ENCODE assay signal across 11 mouse cellular contexts in genomic region chr15:85166433-85166933, GRCm38 (mm10). TPM values are rescaled to one million over a fixed set of nuclear protein-coding genes. Genes with fewer than 3 reads are reported as not detected.
DNase-seq lines count a peak whose midpoint lies in the region; ATAC-seq and TF ChIP-seq lines count a peak whose summit lies in the region.
"Had no signal": no experiment of that assay in that cellular context is flagged by ENCODE, and none has a peak within 500 bp of the region (broad histone marks: within the 10 kb centered on the region; RNA-seq: fewer than 3 reads in every experiment).

No protein-coding gene starts in this region.

- H3K27ac ChIP-seq in kidney, postnatal 0 days, result no peak overlapping the region
- H3K27ac ChIP-seq in kidney, adult 2 months (ENCODE audit: insufficient read depth, low read depth, low read length), result no peak overlapping the region
- H3K27ac ChIP-seq in hindbrain, embryonic 15.5 days (replicated peaks), result peak overlapping the region; percentile 59
- H3K27ac ChIP-seq in neural tube, embryonic 14.5 days (ENCODE audit: low read depth, low read length), result peak overlapping the region; percentile 7; the same call in 1 of the 2 replicates
- H3K27ac ChIP-seq in layer of hippocampus, adult 2 months, result no peak overlapping the region

- TF ChIP-seq POLR2A in kidney, adult 2 months (IDR thresholded peaks at IDR 0.05; ENCODE audit: low read depth, low read length), result no peak

- DNase-seq in kidney, postnatal 0 days (ENCODE audit: low spot score), result peak; percentile 38
- DNase-seq in kidney, adult 2 months, result no peak
- peak; percentile 58 for DNase-seq in embryo, embryonic 9.5 days (ENCODE audit: extremely low spot score)
- no peak for DNase-seq in c-Kit-positive CD71-positive TER-119-positive erythroid progenitor cells, embryonic 14.5 days (ENCODE audit: low spot score)
- no peak for DNase-seq in left cerebral cortex, adult 11 months (ENCODE audit: low spot score)
- DNase-seq in layer of hippocampus, adult 2 months (ENCODE audit: low spot score in 2 of 2), result no peak
- DNase-seq: heart, adult 18-20 months had no signal

- no peak for TF ChIP-seq CTCF in kidney, postnatal 0 days (IDR thresholded peaks at IDR 0.05; ENCODE audit: low read depth)
- TF ChIP-seq CTCF in kidney, adult 2 months (conservative IDR thresholded peaks at IDR 0.05; ENCODE audit: insufficient read depth, insufficient read length, low read depth, low read length), result no peak
- TF ChIP-seq CTCF in layer of hippocampus, adult 2 months (conservative IDR thresholded peaks at IDR 0.05), result no peak

- H3K9me3 ChIP-seq in kidney, postnatal 0 days (replicated peaks; ENCODE audit: low read length), result no peaks in the 10 kb centered on the region
- H3K9me3 ChIP-seq in hindbrain, embryonic 15.5 days, result no peaks in the 10 kb centered on the region
- H3K9me3 ChIP-seq in neural tube, embryonic 14.5 days (ENCODE audit: control insufficient read depth, low read length), result no peaks in the 10 kb centered on the region

- no peaks in the 10 kb centered on the region for H3K27me3 ChIP-seq in kidney, postnatal 0 days (ENCODE audit: insufficient read depth, low read length)
- H3K27me3 ChIP-seq in kidney, adult 2 months (replicated peaks; ENCODE audit: control insufficient read depth, insufficient read depth, low read length), result no peaks in the 10 kb centered on the region
- H3K27me3 ChIP-seq in hindbrain, embryonic 15.5 days, result no peaks in the 10 kb centered on the region
- no peaks in the 10 kb centered on the region for H3K27me3 ChIP-seq in neural tube, embryonic 14.5 days (ENCODE audit: control insufficient read depth, insufficient read depth, low read length)

- H3K4me3 ChIP-seq in kidney, postnatal 0 days (replicated peaks; ENCODE audit: low read depth, low read length), result no peak overlapping the region
- no peak overlapping the region for H3K4me3 ChIP-seq in kidney, adult 2 months (ENCODE audit: insufficient read depth, low read depth, low read length)
- no peak overlapping the region for H3K4me3 ChIP-seq in hindbrain, embryonic 15.5 days
- H3K4me3 ChIP-seq in neural tube, embryonic 14.5 days (ENCODE audit: low read depth, low read length), result no peak overlapping the region
- no peak overlapping the region for H3K4me3 ChIP-seq in layer of hippocampus, adult 2 months
- H3K4me3 ChIP-seq: myocyte had no signal

- no peak for ATAC-seq in kidney, postnatal 0 days (replicated peaks; ENCODE audit: low FRiP score, low read depth)
- 0 out of 2 replicates have a peak, but pooled peaks have one; percentile 56 for ATAC-seq in hindbrain, embryonic 15.5 days (ENCODE audit: low FRiP score, low read depth)
- no peak for ATAC-seq in neural tube, embryonic 14.5 days (ENCODE audit: low read depth)

- H3K4me1 ChIP-seq in kidney, postnatal 0 days (replicated peaks; ENCODE audit: insufficient read depth, low read length), result no peaks in the 10 kb centered on the region
- no peaks in the 10 kb centered on the region for H3K4me1 ChIP-seq in kidney, adult 2 months (ENCODE audit: control insufficient read depth, insufficient read depth, low read length)
- H3K4me1 ChIP-seq in hindbrain, embryonic 15.5 days (replicated peaks), result peaks cover 15% of the 10 kb centered on the region
- H3K4me1 ChIP-seq in neural tube, embryonic 14.5 days (ENCODE audit: control insufficient read depth, insufficient read depth, low read length), result no peaks in the 10 kb centered on the region

- no peaks in the 10 kb centered on the region for H3K36me3 ChIP-seq in kidney, postnatal 0 days (ENCODE audit: insufficient read depth, low read length)
- no peaks in the 10 kb centered on the region for H3K36me3 ChIP-seq in kidney, adult 2 months (ENCODE audit: control insufficient read depth, insufficient read depth, low read length)
- no peaks in the 10 kb centered on the region for H3K36me3 ChIP-seq in hindbrain, embryonic 15.5 days
- no peaks in the 10 kb centered on the region for H3K36me3 ChIP-seq in neural tube, embryonic 14.5 days (ENCODE audit: control insufficient read depth, insufficient read depth, low read length)

- no peak overlapping the region for H3K4me2 ChIP-seq in kidney, postnatal 0 days (ENCODE audit: low read length)
- H3K4me2 ChIP-seq in hindbrain, embryonic 15.5 days, result no peak overlapping the region
- H3K4me2 ChIP-seq in neural tube, embryonic 14.5 days (ENCODE audit: low read depth, low read length), result no peak overlapping the region

- H3K9ac ChIP-seq in kidney, postnatal 0 days (ENCODE audit: low read depth, low read length), result no peak overlapping the region
- H3K9ac ChIP-seq in hindbrain, embryonic 15.5 days, result no peak overlapping the region
- no peak overlapping the region for H3K9ac ChIP-seq in neural tube, embryonic 14.5 days (replicated peaks; ENCODE audit: low read depth, low read length)

- WGBS in kidney, postnatal 0 days, result 46% methylated on average over 11 of the region's 11 CpGs
- 65% methylated on average over 11 of the region's 11 CpGs for WGBS in kidney, adult 2 months
- WGBS in hindbrain, embryonic 15.5 days, result 17% methylated on average over 11 of the region's 11 CpGs
- whole genome bisulfite sequencing in neural tube, embryonic 14.5 days, result 24% methylated on average over 11 of the region's 11 CpGs

RNA-seq across cellular contexts. Expression of gene Ribc2, which starts 34.6 kb away (rescaled TPM):
- 0.41 and 0.61 TPM in 2 replicates for polyA plus RNA-seq in kidney, postnatal 0 days (2015; fragmentation: Nextera tagmentation; extraction: Ambion mirVana)
- 0.16 and 0.17 TPM in 2 replicates for polyA plus RNA-seq in kidney, adult 2 months (2012; rRNA removed)
- 0.69 and 1.5 TPM in 2 replicates for polyA plus RNA-seq in hindbrain, embryonic 15.5 days (2015; fragmentation: Nextera tagmentation; extraction: Ambion mirVana)
- 0.37 and 0.83 TPM in 2 replicates for polyA plus RNA-seq in neural tube, embryonic 14.5 days (2014; fragmentation: Nextera tagmentation; extraction: Ambion mirVana)
- under 1 TPM; 0.44 to 0.49 TPM for total RNA-seq in layer of hippocampus, adult 2 months (2021)
- total RNA-seq: heart, adult 18-20 months had no signal
- polyA plus RNA-seq: large intestine, adult 2 months; myocyte had no signal

RNA-seq across cellular contexts. Expression of gene Smc1b, which starts 34.7 kb away (rescaled TPM):
- polyA plus RNA-seq in kidney, postnatal 0 days (2015; fragmentation: Nextera tagmentation; extraction: Ambion mirVana), result 0.15 and 0.29 TPM in 2 replicates
- polyA plus RNA-seq in kidney, adult 2 months (2012; rRNA removed), result not detected in 2 replicates
- polyA plus RNA-seq in hindbrain, embryonic 15.5 days (2015; fragmentation: Nextera tagmentation; extraction: Ambion mirVana), result 0.08 and 0.21 TPM in 2 replicates
- polyA plus RNA-seq in neural tube, embryonic 14.5 days (2014; fragmentation: Nextera tagmentation; extraction: Ambion mirVana), result 0.08 and 0.35 TPM in 2 replicates
- under 1 TPM; 0.08 to 0.12 TPM for total RNA-seq in layer of hippocampus, adult 2 months (2021)
- total RNA-seq: heart, adult 18-20 months had no signal

RNA-seq across cellular contexts. Expression of gene Fbln1, which starts 39.3 kb away (rescaled TPM):
- polyA plus RNA-seq in kidney, postnatal 0 days (2015; fragmentation: Nextera tagmentation; extraction: Ambion mirVana), result 114 and 118 TPM in 2 replicates
- 16.9 and 29.5 TPM in 2 replicates for polyA plus RNA-seq in kidney, adult 2 months (2012; rRNA removed)
- polyA plus RNA-seq in hindbrain, embryonic 15.5 days (2015; fragmentation: Nextera tagmentation; extraction: Ambion mirVana), result 53.6 and 56.2 TPM in 2 replicates
- polyA plus RNA-seq in neural tube, embryonic 14.5 days (2014; fragmentation: Nextera tagmentation; extraction: Ambion mirVana), result 17.1 and 64.7 TPM in 2 replicates
- 10 to 100 TPM; 13.4 to 13.8 TPM for total RNA-seq in layer of hippocampus, adult 2 months (2021)

Comparison
In these comparisons a context has a peak if more than half of its experiments do, and no peak if none do; other contexts are left out.
1. DNase-seq: peak in kidney, postnatal 0 days (single experiment) and embryo, embryonic 9.5 days (single experiment); none in kidney, adult 2 months (single experiment), c-Kit-positive CD71-positive TER-119-positive erythroid progenitor cells, embryonic 14.5 days (single experiment), left cerebral cortex, adult 11 months (single experiment) and layer of hippocampus, adult 2 months (0 of 2).
2. H3K27ac ChIP-seq: peak in hindbrain, embryonic 15.5 days (single experiment) and neural tube, embryonic 14.5 days (single experiment); none in kidney, postnatal 0 days (single experiment), kidney, adult 2 months (single experiment) and layer of hippocampus, adult 2 months (single experiment).